Mouse (Mus musculus): ENCODE results near the gene Muc13. TPM values are rescaled to one million over a fixed set of nuclear protein-coding genes. Genes with fewer than 3 reads are reported as not detected.

The Muc13 gene
- polyA plus RNA-seq, 1 experiment from 2014 or later, result 0.17 TPM

- Histone ChIP-seq H3K27me3 (no peaks in the 10 kb centered on the region), H3K4me3 (no peak overlapping the region), H3K4me1 (peaks cover 3% of the 10 kb centered on the region; the same call in 1 of the 2 replicates), H3K27ac (no peak overlapping the region), H3K9me3 (no peaks in the 10 kb centered on the region), H3K36me3 (peaks cover 23% of the 10 kb centered on the region), H3K4me2 (replicated peaks) (no peak overlapping the region), H3K9ac (no peak overlapping the region)
- ATAC-seq (ENCODE audit: insufficient number of reproducible peaks, insufficient read depth, low FRiP score, low TSS enrichment), result no peak
- 51% methylated on average over 6 of the region's 6 CpGs for WGBS
These were observed 37.4 kb upstream of the Muc13 start for GRCm38 (mm10) chr16:33756396-33756795.

- 93% methylated on average over 7 of the region's 7 CpGs for WGBS
- H3K4me3 ChIP-seq, result no peak overlapping the region
- no peaks in the 10 kb centered on the region for H3K9me3 ChIP-seq
- no peaks in the 10 kb centered on the region for H3K27me3 ChIP-seq
- no peak overlapping the region for H3K27ac ChIP-seq
- no peak overlapping the region for H3K4me2 ChIP-seq (replicated peaks)
- H3K4me1 ChIP-seq, result peaks cover 3% of the 10 kb centered on the region; the same call in 1 of the 2 replicates
- ATAC-seq (ENCODE audit: insufficient number of reproducible peaks, insufficient read depth, low FRiP score, low TSS enrichment), result no peak
- H3K36me3 ChIP-seq, result peaks cover 16% of the 10 kb centered on the region
- no peak overlapping the region for H3K9ac ChIP-seq
These were observed 34.6 kb upstream of the Muc13 start for GRCm38 (mm10) chr16:33759207-33759606.

- Histone ChIP-seq H3K4me3 (no peak overlapping the region), H3K9me3 (no peaks in the 10 kb centered on the region), H3K4me2 (replicated peaks) (no peak overlapping the region), H3K27me3 (no peaks in the 10 kb centered on the region), H3K4me1 (peaks cover 3% of the 10 kb centered on the region; the same call in 1 of the 2 replicates), H3K27ac (no peak overlapping the region), H3K36me3 (peaks cover 12% of the 10 kb centered on the region), H3K9ac (no peak overlapping the region)
- 33% methylated on average over 5 of the region's 5 CpGs for WGBS
- no peak for ATAC-seq (ENCODE audit: insufficient number of reproducible peaks, insufficient read depth, low FRiP score, low TSS enrichment)
These were observed 33.3 kb upstream of the Muc13 start for GRCm38 (mm10) chr16:33760542-33760941.

- Histone ChIP-seq H3K9ac (no peak overlapping the region), H3K4me2 (replicated peaks) (no peak overlapping the region), H3K4me1 (peaks cover 3% of the 10 kb centered on the region; the same call in 1 of the 2 replicates), H3K36me3 (peaks cover 10% of the 10 kb centered on the region), H3K9me3 (no peaks in the 10 kb centered on the region), H3K27me3 (no peaks in the 10 kb centered on the region), H3K27ac (no peak overlapping the region), H3K4me3 (no peak overlapping the region)
- no peak for ATAC-seq (ENCODE audit: insufficient number of reproducible peaks, insufficient read depth, low FRiP score, low TSS enrichment)
- WGBS, result 63% methylated on average over 11 of the region's 11 CpGs
These were observed 32.8 kb upstream of the Muc13 start for GRCm38 (mm10) chr16:33760996-33761395.

- H3K36me3 ChIP-seq, result peaks cover 3% of the 10 kb centered on the region; the same call in 1 of the 2 replicates
- 54% methylated on average over 12 of the region's 12 CpGs for WGBS
- H3K27ac ChIP-seq, result peak overlapping the region; percentile 41; the same call in 1 of the 2 replicates
These were observed 29.2 kb upstream of the Muc13 start for GRCm38 (mm10) chr16:33764501-33765193.

GRCm38 (mm10) chr16:33765477-33765876 is 28.4 kb upstream of the Muc13 start:
- no peak for ATAC-seq (ENCODE audit: insufficient number of reproducible peaks, insufficient read depth, low FRiP score, low TSS enrichment)
- H3K27me3 ChIP-seq, result no peaks in the 10 kb centered on the region
- no peak overlapping the region for H3K27ac ChIP-seq
- no peak overlapping the region for H3K9ac ChIP-seq
- no peak overlapping the region for H3K4me2 ChIP-seq (replicated peaks)
- H3K9me3 ChIP-seq, result no peaks in the 10 kb centered on the region
- H3K4me3 ChIP-seq, result no peak overlapping the region
- H3K4me1 ChIP-seq, result peaks cover 3% of the 10 kb centered on the region; the same call in 1 of the 2 replicates
- H3K36me3 ChIP-seq, result peaks cover 3% of the 10 kb centered on the region; the same call in 1 of the 2 replicates
- 93% methylated on average over 2 of the region's 2 CpGs for WGBS

More at GRCm38 (mm10) chr16:33764501-33765193, 29.2 kb upstream of the Muc13 start:
- H3K9ac ChIP-seq, result no peak overlapping the region
- H3K27me3 ChIP-seq, result no peaks in the 10 kb centered on the region
- no peak overlapping the region for H3K4me2 ChIP-seq (replicated peaks)
- peaks cover 3% of the 10 kb centered on the region; the same call in 1 of the 2 replicates for H3K4me1 ChIP-seq
- ATAC-seq (ENCODE audit: insufficient number of reproducible peaks, insufficient read depth, low FRiP score, low TSS enrichment), result 0 out of 2 replicates have a peak, but pooled peaks have one; percentile 44
- no peak overlapping the region for H3K4me3 ChIP-seq
- no peaks in the 10 kb centered on the region for H3K9me3 ChIP-seq

- Histone ChIP-seq H3K4me1 (no peaks in the 10 kb centered on the region), H3K27ac (no peak overlapping the region), H3K36me3 (peaks cover 3% of the 10 kb centered on the region; the same call in 1 of the 2 replicates), H3K4me3 (no peak overlapping the region), H3K4me2 (replicated peaks) (no peak overlapping the region), H3K9ac (no peak overlapping the region), H3K27me3 (no peaks in the 10 kb centered on the region), H3K9me3 (no peaks in the 10 kb centered on the region)
- no peak for ATAC-seq (ENCODE audit: insufficient number of reproducible peaks, insufficient read depth, low FRiP score, low TSS enrichment)
- WGBS, result 86% methylated on average over 12 of the region's 12 CpGs
These were observed 27.5 kb upstream of the Muc13 start for GRCm38 (mm10) chr16:33766309-33766708.

- WGBS, result 67% methylated on average over 15 of the region's 15 CpGs
These were observed 27.1 kb upstream of the Muc13 start for GRCm38 (mm10) chr16:33766757-33767156.

GRCm38 (mm10) chr16:33768491-33769278 is 25.2 kb upstream of the Muc13 start:
- WGBS, result 89% methylated on average over 3 of the region's 3 CpGs
- H3K4me1 ChIP-seq, result no peaks in the 10 kb centered on the region
- peaks cover 3% of the 10 kb centered on the region; the same call in 1 of the 2 replicates for H3K36me3 ChIP-seq
- no peaks in the 10 kb centered on the region for H3K27me3 ChIP-seq
- H3K4me3 ChIP-seq, result no peak overlapping the region
- H3K9me3 ChIP-seq, result no peaks in the 10 kb centered on the region
- H3K27ac ChIP-seq, result no peak overlapping the region
- no peak for ATAC-seq (ENCODE audit: insufficient number of reproducible peaks, insufficient read depth, low FRiP score, low TSS enrichment)
- H3K9ac ChIP-seq, result no peak overlapping the region
- H3K4me2 ChIP-seq (replicated peaks), result no peak overlapping the region

More at GRCm38 (mm10) chr16:33766757-33767156, 27.1 kb upstream of the Muc13 start:
- Histone ChIP-seq H3K4me1 (no peaks in the 10 kb centered on the region), H3K4me3 (no peak overlapping the region), H3K9ac (no peak overlapping the region), H3K4me2 (replicated peaks) (no peak overlapping the region), H3K36me3 (peaks cover 3% of the 10 kb centered on the region; the same call in 1 of the 2 replicates), H3K27ac (no peak overlapping the region), H3K27me3 (no peaks in the 10 kb centered on the region), H3K9me3 (no peaks in the 10 kb centered on the region)
- no peak for ATAC-seq (ENCODE audit: insufficient number of reproducible peaks, insufficient read depth, low FRiP score, low TSS enrichment)

GRCm38 (mm10) chr16:33769848-33770247 is 24.0 kb upstream of the Muc13 start:
- no peak overlapping the region for H3K27ac ChIP-seq
- ATAC-seq (ENCODE audit: insufficient number of reproducible peaks, insufficient read depth, low FRiP score, low TSS enrichment), result no peak
- no peak overlapping the region for H3K4me3 ChIP-seq
- 91% methylated on average over 7 of the region's 7 CpGs for WGBS
- H3K9ac ChIP-seq, result no peak overlapping the region
- no peaks in the 10 kb centered on the region for H3K4me1 ChIP-seq
- H3K36me3 ChIP-seq, result peaks cover 3% of the 10 kb centered on the region; the same call in 1 of the 2 replicates
- H3K9me3 ChIP-seq, result no peaks in the 10 kb centered on the region
- H3K27me3 ChIP-seq, result no peaks in the 10 kb centered on the region
- H3K4me2 ChIP-seq (replicated peaks), result no peak overlapping the region

GRCm38 (mm10) chr16:33770778-33771454 is 22.9 kb upstream of the Muc13 start:
- H3K9me3 ChIP-seq, result no peaks in the 10 kb centered on the region
- H3K4me2 ChIP-seq (replicated peaks), result no peak overlapping the region
- no peaks in the 10 kb centered on the region for H3K27me3 ChIP-seq
- peaks cover 3% of the 10 kb centered on the region; the same call in 1 of the 2 replicates for H3K36me3 ChIP-seq
- ATAC-seq (ENCODE audit: insufficient number of reproducible peaks, insufficient read depth, low FRiP score, low TSS enrichment), result no peak
- WGBS, result 85% methylated on average over 4 of the region's 4 CpGs
- H3K4me1 ChIP-seq, result no peaks in the 10 kb centered on the region
- no peak overlapping the region for H3K4me3 ChIP-seq
- H3K27ac ChIP-seq, result no peak overlapping the region
- no peak overlapping the region for H3K9ac ChIP-seq
